Mouse (Mus musculus): Measurements from ENCODE around the gene Rab11fip5.

Gene Rab11fip5

DNA sequence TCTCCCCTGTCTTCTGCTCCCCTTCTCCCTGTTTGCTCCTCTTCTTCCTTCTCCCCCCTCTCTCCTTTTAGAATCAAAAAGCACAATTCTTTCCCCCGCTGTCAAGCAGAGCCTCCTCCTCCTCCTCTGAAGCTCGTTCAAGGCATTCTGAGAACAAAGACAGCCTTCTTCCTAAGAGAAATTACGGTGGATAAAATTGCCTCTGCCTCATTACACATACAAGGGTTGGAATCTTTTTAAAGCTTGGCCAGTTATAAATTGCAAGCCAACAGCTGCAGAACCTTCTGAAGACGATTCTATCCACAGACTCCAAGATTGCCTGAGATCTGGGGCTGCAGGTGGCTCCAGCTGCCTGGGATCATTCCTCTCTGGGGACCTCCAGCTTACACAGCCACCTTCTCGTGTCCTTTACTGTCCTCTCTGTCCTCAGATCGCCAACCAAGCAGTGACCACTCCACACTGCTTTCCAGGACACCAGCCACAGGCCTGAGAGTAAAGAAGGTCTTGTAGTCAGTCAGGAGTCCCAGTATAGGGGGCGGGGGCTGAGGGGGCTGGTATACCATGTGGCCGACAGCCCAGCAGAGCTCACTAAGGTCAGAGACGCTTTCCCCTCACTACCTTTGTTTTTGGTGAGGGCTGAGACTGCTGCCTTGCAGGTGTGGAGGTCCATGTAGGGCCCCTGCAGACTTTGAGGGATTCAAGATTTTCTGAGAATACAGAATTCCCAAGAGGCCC lies 60.2 kb downstream of the Rab11fip5 start:
- DNase-seq (ENCODE audit: low spot score) = no peak

DNA sequence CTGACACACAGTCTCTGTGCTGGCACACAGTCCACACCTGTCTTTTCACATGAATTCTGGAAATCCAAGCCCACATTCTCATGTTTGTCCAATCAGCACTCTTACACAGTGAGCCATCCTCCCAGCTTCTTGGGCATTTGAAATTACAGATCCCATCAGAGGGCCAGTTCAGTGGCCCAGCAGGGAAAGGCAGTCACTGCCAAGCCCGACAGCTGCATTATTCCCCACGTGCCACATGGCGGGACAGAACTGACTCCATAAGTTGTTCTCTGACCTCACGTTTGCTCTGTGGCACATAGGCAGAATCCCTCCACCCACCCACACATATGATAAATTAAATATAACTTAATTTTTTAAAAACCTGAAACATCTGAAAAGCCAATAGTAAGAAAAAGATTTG lies 66.5 kb downstream of the Rab11fip5 start:
- no peak for DNase-seq (ENCODE audit: low spot score)

DNA sequence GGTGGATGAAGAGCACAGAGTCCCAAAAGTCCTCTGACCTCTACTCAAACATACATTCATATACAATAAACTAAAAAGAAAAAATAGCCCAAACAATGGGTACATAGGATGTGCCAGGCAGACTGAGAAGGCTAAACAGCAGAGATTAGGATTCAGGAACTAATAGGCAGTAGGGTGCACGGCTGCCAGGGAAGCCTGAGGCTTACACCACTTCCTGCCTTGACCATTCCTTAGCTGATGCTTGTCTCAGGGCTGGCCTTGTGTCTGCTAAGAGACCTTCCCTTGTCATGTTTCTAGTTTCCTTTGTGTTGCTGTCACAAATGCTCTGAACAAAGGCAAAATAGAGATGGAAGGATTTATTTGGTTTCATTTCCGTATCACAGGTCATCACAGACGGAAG lies 68.1 kb downstream of the Rab11fip5 start:
- no peak for DNase-seq (ENCODE audit: low spot score)

- no peak for DNase-seq (ENCODE audit: low spot score)
Measured at GRCm38 (mm10) chr6:85305826-85306225, 68.6 kb downstream of the Rab11fip5 start.

DNA sequence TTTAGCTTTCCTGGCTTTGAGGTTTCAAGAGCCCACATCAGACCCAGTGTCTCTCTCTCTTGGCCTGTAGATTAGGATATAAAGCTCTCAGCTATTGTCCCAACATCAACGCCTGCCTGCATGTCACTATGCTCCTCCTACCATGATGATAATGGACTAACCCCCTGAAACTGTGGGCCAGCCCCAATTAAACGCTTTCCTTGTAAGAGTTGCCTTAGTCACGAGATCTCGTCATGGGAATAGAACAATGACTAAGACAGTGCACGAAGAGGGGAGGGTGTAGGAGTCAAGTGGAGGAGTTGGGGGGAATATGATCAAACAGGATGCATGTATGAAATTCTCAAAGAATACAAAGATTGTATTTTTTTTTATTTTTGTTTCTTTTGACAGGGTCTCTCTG lies 69.5 kb downstream of the Rab11fip5 start:
- no peak for DNase-seq (ENCODE audit: low spot score)

- no peak for DNase-seq (ENCODE audit: low spot score)
Measured at GRCm38 (mm10) chr6:85302326-85303055, 71.9 kb downstream of the Rab11fip5 start.

DNA sequence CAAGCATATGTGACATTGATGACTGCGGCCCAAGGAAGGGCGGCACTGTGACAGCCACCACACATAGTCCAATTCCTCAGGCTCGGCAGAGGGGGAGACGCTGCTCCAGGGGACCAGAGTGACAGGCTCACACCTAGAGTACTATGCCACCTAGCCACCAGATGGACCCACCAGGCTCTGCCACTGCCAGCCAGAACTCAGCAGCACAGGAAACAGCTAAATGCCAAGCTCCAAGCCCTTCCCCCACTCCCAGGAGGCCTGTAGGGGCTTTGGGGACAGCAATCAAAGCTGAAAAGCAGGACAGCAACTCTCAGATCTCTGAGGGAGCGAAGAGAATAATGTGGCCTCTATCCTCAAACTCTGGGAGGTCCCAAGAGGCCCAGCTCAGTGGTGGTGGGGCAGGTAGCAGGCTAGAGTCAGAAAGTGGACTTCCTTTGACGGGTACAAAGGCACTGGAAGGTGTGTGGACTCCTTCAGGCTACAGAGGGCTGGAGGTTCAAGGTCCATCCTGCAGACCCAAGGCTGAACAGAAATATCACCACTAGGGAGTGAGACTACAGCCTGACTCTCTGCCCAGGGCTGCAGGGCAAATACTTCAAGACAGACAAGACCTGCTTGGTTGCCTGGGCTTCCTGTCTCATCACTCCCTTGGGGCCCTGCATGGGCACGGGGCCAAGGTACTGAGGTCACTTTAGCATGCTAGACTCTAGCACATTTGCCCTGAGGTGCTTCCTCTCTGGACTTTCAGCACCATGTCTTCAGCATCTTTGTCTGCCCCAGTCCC lies 78.9 kb downstream of the Rab11fip5 start:
- DNase-seq (ENCODE audit: low spot score) = no peak

- DNase-seq (ENCODE audit: low spot score) = no peak
Measured at GRCm38 (mm10) chr6:85294004-85294379, 80.4 kb downstream of the Rab11fip5 start.

DNA sequence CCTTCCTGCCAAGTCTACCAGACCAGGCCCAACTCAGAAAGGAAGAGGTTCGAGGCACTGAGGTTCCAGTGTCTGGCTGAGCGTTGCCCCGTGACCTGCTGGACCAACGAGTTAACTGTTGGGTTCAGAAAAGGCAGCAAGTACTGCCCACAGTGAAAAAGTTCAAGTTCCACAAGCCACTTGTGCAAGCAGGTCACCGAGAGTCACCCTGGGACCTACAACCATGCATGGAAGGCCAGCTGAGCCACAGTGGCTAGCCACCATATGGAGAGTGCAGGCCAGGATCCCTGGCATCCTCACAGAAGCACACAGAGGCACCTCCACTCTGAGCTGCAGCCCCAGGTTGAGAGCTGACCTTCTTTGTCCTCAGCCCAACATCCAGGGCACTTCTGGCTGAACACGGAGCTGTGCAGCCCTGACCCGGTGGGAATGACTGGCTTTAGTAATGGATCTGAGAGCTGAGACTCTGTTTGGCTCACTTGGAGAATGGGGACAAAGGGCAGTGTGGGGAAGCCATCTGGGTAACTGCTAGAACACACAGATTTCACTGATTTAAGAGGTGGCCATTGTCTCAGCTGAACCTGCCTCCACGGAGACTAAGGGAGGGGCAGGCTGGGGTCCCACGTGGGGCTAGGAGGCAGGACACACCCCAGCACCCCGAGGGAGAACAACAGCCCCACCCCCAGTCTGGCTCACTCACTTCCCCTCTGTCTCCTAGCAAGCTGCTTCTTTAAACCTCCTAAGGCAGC lies 81.0 kb downstream of the Rab11fip5 start:
- no peak for DNase-seq (ENCODE audit: low spot score)

DNA sequence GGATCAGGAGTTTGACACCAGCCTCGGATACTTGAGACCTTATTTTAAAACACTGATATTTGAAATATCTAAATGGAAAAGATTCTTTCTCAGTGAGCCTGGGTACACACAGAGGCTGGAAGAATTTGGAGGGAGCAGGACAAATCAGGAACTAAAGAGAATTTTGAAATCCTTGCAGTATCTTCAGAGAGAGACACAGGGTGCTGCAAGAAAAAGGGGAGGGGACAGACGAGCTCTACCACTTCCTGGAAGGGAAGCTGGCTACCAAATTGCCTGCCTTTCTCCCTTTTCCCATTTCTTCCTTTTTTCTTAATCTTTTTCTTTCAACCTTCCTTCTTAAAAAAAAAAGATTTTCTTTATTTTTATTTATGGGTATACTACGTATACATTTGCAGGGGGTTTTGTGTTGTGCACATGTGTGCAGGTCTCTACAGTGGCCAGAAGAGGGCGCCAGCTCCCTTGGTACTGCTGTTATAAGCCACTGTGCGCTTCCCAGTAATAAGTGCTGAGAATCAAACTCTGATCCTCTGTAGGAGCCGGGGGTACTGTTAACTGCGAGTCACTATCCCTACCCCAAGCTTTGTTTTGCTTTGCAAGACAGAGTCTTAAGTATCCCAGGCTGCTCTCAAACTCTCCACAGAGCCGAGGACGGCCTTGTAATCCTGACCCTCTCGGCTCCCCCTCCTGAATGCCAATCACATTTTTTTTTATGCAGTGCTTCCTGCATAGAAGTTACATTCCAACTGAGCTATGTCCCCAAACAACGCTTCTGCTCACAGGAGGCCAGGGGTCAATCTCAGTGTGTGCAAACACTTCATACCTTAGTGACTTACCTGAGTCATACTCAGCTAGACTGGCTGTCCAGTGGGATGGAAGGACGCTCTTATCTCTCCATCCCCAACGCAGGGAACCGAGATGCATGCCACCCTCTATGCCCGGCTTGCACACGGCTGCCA lies 83.3 kb downstream of the Rab11fip5 start:
- no peak for DNase-seq (ENCODE audit: low spot score)

- no peak for DNase-seq (ENCODE audit: low spot score)
Measured at GRCm38 (mm10) chr6:85288193-85288857, 86.1 kb downstream of the Rab11fip5 start.

DNA sequence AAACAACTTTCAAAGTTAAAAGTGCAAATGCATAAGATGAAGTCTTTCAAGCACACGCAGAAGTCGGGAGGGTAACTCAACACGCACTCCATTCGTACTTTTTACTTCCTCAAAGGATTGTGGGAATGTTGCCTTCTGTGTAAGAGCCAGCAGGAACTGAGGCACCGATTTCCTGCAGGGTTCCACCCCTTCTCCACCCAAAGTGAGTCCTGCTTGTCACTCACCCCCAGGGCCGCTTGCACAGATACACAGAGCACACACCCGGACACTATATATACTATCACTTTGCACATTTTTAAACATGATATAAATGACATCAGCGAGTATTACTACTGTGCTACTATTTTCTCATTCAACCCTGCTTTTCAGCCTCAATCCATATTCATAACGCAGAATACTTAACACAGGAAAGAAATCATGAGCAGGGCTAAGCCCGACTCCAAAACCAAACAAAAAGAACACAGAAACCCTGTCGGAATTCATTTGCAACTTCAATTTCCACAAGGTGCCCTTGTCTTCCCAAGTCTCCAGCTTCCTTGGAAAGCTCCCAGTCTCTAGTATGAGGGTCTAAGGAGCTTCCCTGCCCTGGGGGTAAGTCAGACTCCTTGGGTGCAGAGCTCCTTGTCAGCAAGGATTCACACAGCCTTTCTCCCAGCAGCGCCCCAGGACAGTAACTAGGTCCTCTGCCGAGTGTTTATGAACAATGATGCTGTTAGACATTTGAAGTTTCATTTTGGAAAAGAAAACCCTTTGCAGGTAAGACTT lies 88.0 kb downstream of the Rab11fip5 start:
- no peak for DNase-seq (ENCODE audit: low spot score)

All from c-Kit-positive CD71-positive TER-119-positive erythroid progenitor cells, embryonic 14.5 days (primary cell).